Mouse (Mus musculus): ENCODE data around the gene Hcfc2. TPM values are rescaled to one million over a fixed set of nuclear protein-coding genes. Genes with fewer than 3 reads are reported as not detected.

Gene Hcfc2
- polyA plus RNA-seq, 1 experiment from 2014 or later: 49.0 TPM

DNA sequence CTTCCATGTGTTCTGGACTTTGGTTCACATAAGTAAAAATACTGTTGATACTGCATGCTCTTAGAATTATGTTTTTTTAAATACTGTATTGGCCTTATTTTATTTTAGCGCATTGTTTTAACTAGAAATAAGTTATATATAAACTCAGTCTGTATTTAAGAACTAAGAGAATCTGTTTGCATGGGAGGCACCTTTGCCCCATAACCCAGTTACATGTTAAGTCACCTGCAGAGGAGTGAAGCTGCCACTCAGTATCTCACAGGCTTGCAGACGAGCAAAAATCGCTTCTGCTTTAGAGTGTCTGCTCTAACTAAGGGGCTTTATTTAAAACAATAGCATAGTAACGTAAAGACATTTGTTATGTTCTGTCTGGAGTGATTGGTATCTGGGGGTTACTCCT, 45.9 kb downstream of the Hcfc2 start:
- Histone ChIP-seq H3K27ac (no peak overlapping the region), H3K9ac (no peak overlapping the region), H3K9me3 (no peaks in the 10 kb centered on the region), H3K4me1 (no peaks in the 10 kb centered on the region), H3K27me3 (no peaks in the 10 kb centered on the region), H3K36me3 (peaks cover 57% of the 10 kb centered on the region), H3K4me2 (replicated peaks) (no peak overlapping the region), H3K4me3 (no peak overlapping the region)
- no peak for ATAC-seq (ENCODE audit: insufficient number of reproducible peaks, insufficient read depth, low FRiP score, low TSS enrichment)
- WGBS: 91% methylated on average over 4 of the region's 4 CpGs

DNA sequence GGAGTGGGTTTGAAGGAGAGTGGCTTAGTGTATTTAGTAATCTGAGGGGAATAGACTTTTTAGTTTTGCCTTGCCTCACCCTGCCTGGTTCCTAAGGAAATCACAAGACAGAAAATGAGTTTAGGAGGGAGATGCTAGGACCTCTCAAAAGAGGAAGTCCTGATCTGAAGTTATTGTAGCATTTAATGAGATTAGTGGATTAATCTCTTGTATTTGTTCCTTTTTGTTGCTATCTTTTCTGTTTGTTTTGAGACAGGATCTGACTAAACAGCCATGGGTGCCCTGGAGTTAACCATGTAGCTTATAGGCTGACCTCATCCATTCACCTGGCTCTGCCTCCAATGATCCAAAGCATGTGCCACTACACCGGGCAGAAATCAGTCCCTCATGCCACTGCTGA, 46.6 kb downstream of the Hcfc2 start:
- H3K4me2 ChIP-seq (replicated peaks): no peak overlapping the region
- H3K9ac ChIP-seq: no peak overlapping the region
- no peak overlapping the region for H3K4me3 ChIP-seq
- no peak for ATAC-seq (ENCODE audit: insufficient number of reproducible peaks, insufficient read depth, low FRiP score, low TSS enrichment)
- 73% methylated on average over 1 of the region's 1 CpGs for WGBS
- no peaks in the 10 kb centered on the region for H3K4me1 ChIP-seq
- H3K27me3 ChIP-seq: no peaks in the 10 kb centered on the region
- H3K9me3 ChIP-seq: no peaks in the 10 kb centered on the region
- no peak overlapping the region for H3K27ac ChIP-seq
- H3K36me3 ChIP-seq: peaks cover 61% of the 10 kb centered on the region

DNA sequence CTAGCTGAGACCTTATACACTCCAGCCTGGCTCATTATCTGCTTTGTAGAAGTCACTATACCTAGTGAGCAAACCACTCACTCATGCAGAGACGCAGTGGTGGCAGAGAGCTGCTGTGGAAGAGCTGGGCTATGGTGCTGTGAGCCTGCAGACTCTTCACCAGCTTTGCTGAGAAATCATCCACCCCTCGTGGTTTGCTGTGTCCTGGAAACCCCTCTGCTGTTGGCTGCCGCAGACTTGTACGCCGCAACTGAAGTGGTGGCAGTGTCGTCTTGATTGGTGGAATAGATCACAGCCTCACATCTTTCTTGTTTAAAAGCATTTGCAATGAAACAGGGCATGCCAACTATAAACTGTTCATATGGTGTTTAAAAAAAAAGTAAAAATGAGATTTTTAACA, 48.3 kb downstream of the Hcfc2 start:
- no peaks in the 10 kb centered on the region for H3K4me1 ChIP-seq
- H3K4me3 ChIP-seq: no peak overlapping the region
- H3K9me3 ChIP-seq: no peaks in the 10 kb centered on the region
- 89% methylated on average over 6 of the region's 6 CpGs for WGBS
- ATAC-seq (ENCODE audit: insufficient number of reproducible peaks, insufficient read depth, low FRiP score, low TSS enrichment): no peak
- peaks cover 64% of the 10 kb centered on the region for H3K36me3 ChIP-seq
- no peaks in the 10 kb centered on the region for H3K27me3 ChIP-seq
- no peak overlapping the region for H3K27ac ChIP-seq
- no peak overlapping the region for H3K9ac ChIP-seq
- H3K4me2 ChIP-seq (replicated peaks): no peak overlapping the region

DNA sequence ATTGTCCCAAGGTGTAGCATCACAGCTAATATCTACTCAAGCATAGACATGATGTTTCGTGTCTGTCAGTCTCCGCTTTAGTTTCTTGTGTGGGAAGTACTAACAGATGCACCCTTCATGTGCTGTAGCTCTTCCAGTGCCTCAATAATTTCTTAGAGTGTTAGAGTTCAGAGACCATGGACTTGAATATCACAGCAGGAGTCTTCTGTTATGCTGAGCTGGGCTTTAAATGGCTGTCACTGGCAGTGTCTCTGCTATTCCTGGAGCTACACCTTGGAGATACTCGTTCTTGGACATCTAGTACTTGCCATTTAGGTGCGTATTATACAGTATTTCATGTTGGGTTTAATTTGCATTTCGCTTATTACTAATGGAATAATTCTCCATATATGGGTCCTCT, 49.3 kb downstream of the Hcfc2 start:
- H3K4me2 ChIP-seq (replicated peaks): no peak overlapping the region
- no peak overlapping the region for H3K4me3 ChIP-seq
- H3K4me1 ChIP-seq: no peaks in the 10 kb centered on the region
- H3K9me3 ChIP-seq: no peaks in the 10 kb centered on the region
- H3K36me3 ChIP-seq: peaks cover 64% of the 10 kb centered on the region
- H3K27ac ChIP-seq: no peak overlapping the region
- no peak overlapping the region for H3K9ac ChIP-seq
- ATAC-seq (ENCODE audit: insufficient number of reproducible peaks, insufficient read depth, low FRiP score, low TSS enrichment): no peak
- no peaks in the 10 kb centered on the region for H3K27me3 ChIP-seq
- WGBS: 93% methylated on average over 5 of the region's 5 CpGs

DNA sequence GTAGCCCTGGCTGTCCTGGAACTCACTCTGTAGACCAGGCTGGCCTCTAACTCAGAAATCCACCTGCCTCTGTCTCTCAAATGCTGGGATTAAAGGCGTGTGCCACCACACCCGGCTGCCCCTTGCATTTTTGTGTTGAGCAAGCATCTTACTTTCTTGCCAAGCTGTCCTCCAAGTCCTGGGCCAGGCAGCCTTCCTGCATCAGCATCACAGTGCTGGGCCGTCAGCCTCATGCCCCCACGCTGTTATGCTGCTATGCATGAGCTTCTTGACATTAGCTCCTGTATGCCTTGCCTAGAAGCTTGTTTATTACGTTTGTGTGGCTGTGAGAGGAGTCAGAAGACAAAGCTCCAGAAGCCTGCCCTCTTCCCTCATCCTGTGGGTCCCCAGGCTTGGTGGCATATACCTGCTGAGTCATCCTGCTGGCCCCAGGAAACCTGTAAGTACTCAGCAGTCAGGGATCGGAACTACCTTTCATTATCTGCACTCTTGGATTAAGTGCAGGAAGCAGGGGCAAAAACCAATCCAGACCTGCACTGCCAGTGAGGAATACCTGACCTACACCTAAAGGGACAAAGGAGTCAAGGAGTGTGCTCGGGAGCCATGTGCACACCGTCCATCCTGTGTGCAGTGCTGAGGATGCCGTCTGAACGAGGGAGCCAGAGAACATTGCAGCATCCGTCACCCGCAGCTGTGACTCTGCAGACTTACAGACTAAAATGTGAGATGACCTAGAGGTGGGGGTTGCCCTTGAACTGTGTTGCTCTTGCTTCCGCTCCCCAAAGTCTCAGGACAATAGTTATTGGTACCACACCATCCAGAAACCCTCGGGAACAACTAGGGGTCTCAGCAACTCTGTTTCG, 51.3 kb downstream of the Hcfc2 start:
- no peaks in the 10 kb centered on the region for H3K27me3 ChIP-seq
- no peak for ATAC-seq (ENCODE audit: insufficient number of reproducible peaks, insufficient read depth, low FRiP score, low TSS enrichment)
- no peak overlapping the region for H3K4me3 ChIP-seq
- H3K9ac ChIP-seq: no peak overlapping the region
- no peak overlapping the region for H3K4me2 ChIP-seq (replicated peaks)
- 90% methylated on average over 15 of the region's 15 CpGs for WGBS
- no peaks in the 10 kb centered on the region for H3K4me1 ChIP-seq
- no peak overlapping the region for H3K27ac ChIP-seq
- H3K9me3 ChIP-seq: no peaks in the 10 kb centered on the region
- H3K36me3 ChIP-seq: peaks cover 72% of the 10 kb centered on the region

DNA sequence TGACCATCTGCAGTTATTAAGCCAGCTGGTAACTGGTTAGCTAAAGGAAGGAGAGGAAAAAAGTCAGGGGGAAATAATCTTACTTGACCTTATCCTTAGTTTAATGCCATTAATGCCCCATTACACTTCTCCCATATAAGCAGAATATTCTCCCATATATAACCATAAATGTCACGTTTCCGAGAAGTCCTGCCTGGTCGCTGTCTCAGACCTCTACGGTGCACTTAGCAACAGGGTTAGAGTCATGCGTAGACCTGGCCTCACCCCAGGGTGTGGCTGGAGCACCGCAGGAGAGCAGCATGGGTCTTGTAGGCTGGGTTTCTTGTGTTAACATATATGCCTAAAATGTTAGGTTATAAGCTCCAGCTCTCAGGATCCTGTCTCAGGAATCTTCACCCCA, 54.8 kb downstream of the Hcfc2 start:
- no peaks in the 10 kb centered on the region for H3K4me1 ChIP-seq
- no peaks in the 10 kb centered on the region for H3K27me3 ChIP-seq
- no peak overlapping the region for H3K27ac ChIP-seq
- no peak for ATAC-seq (ENCODE audit: insufficient number of reproducible peaks, insufficient read depth, low FRiP score, low TSS enrichment)
- 93% methylated on average over 6 of the region's 6 CpGs for WGBS
- H3K4me2 ChIP-seq (replicated peaks): no peak overlapping the region
- peaks cover 89% of the 10 kb centered on the region for H3K36me3 ChIP-seq
- H3K4me3 ChIP-seq: no peak overlapping the region
- no peak overlapping the region for H3K9ac ChIP-seq
- H3K9me3 ChIP-seq: no peaks in the 10 kb centered on the region

DNA sequence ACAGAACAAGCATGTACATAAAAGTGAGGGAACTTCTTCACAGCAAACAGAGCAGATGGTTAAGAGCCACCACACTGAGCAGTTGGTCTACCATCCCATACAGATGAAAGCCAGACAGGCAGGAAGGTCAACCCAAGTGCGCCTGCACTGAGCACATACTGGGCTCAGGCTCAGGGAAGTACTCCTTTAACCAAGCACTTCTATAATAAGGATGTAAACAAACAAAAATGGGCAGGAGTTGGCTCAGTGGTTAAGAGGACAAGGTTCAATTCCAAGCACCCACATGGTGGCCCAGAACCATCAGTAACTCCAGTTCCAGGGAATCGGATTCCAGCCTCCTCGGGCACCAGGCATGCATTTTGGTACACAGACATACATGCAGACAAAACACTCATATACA, 57.0 kb downstream of the Hcfc2 start:
- H3K4me1 ChIP-seq: no peaks in the 10 kb centered on the region
- no peaks in the 10 kb centered on the region for H3K27me3 ChIP-seq
- H3K27ac ChIP-seq: no peak overlapping the region
- H3K4me3 ChIP-seq: no peak overlapping the region
- no peak overlapping the region for H3K4me2 ChIP-seq (replicated peaks)
- no peak for ATAC-seq (ENCODE audit: insufficient number of reproducible peaks, insufficient read depth, low FRiP score, low TSS enrichment)
- H3K9me3 ChIP-seq: no peaks in the 10 kb centered on the region
- peaks cover 89% of the 10 kb centered on the region for H3K36me3 ChIP-seq
- no peak overlapping the region for H3K9ac ChIP-seq
- WGBS: 92% methylated on average over 3 of the region's 3 CpGs

DNA sequence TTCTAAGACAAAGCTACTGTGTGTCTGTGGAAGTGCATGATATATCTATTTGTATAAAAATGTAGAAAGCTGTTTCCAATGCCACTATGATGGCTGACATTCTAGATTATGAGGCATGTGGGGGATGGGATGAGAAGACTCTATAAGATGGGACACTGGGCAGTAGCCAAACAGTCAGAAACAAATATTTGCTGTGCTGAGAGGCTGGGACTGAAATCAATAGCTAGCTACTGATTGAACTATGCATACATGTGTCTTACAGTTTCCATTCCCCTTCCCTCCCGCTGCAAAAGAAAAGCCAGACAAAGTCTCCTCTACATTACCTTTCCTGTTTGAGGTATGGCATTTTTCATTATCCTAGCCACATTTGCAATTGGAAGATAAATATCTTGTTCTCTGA, 58.7 kb downstream of the Hcfc2 start:
- no peak overlapping the region for H3K4me2 ChIP-seq (replicated peaks)
- H3K27me3 ChIP-seq: no peaks in the 10 kb centered on the region
- no peaks in the 10 kb centered on the region for H3K9me3 ChIP-seq
- peaks cover 88% of the 10 kb centered on the region for H3K36me3 ChIP-seq
- peaks cover 2% of the 10 kb centered on the region; the same call in 1 of the 2 replicates for H3K4me1 ChIP-seq
- 89% methylated on average over 1 of the region's 1 CpGs for WGBS
- no peak overlapping the region for H3K27ac ChIP-seq
- no peak overlapping the region for H3K4me3 ChIP-seq
- no peak for ATAC-seq (ENCODE audit: insufficient number of reproducible peaks, insufficient read depth, low FRiP score, low TSS enrichment)
- no peak overlapping the region for H3K9ac ChIP-seq

DNA sequence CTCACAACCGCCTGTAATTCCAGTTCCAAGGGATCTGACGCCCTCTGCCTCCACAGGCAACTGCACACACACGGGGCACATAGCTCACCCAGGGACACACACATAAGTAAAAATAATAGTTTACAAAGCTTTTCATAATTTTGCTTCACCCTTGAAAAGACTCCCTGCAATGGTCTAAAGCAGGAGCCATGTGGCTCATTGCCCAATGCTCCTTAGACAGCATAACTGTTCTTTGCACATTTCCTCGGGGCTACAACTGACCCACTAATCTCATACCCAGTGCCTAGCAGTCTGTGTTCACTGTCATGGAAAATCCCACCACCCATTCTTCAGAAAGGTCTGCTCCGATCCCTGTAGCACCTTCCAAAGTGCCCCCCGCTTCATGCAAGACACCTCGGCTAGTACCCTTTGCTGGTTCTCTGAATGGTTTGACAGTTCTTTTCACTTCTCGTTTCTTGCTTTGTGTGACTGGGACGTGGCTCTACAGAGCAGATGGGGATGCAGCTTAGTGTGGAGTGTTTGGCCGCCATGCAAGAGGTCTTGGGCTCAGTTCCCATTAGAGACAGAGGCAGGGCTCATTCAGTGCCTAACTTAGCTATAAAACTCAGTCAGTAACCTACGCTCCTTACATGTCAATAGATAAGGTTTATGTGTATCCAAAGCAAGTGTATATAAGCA, 59.4 kb downstream of the Hcfc2 start:
- 97% methylated on average over 11 of the region's 11 CpGs for WGBS
- H3K27ac ChIP-seq: no peak overlapping the region
- ATAC-seq (ENCODE audit: insufficient number of reproducible peaks, insufficient read depth, low FRiP score, low TSS enrichment): no peak
- no peaks in the 10 kb centered on the region for H3K27me3 ChIP-seq
- no peak overlapping the region for H3K4me3 ChIP-seq
- no peak overlapping the region for H3K4me2 ChIP-seq (replicated peaks)
- peaks cover 95% of the 10 kb centered on the region for H3K36me3 ChIP-seq
- H3K9me3 ChIP-seq: no peaks in the 10 kb centered on the region
- H3K4me1 ChIP-seq: peaks cover 9% of the 10 kb centered on the region
- H3K9ac ChIP-seq: no peak overlapping the region

DNA sequence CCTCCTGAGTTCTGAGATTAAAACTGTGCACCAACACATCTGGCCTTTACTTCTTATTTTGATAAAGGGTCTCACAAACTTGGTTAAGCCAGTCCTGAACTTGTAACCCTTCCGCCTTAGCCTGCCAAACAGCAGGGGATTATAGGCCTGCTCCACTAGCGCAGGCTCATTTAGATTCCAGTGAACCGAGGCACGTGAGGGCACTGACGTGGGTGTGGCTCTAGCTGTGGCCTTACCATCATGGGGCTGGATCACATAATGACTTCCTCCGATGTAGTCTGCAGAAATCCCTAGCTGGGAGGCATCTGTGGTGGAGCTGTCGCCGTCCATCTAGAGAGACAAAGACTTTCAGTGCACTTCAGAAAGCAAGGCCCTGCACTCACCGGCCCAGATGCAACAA, 60.5 kb downstream of the Hcfc2 start:
- 86% methylated on average over 9 of the region's 9 CpGs for WGBS
- no peaks in the 10 kb centered on the region for H3K27me3 ChIP-seq

DNA sequence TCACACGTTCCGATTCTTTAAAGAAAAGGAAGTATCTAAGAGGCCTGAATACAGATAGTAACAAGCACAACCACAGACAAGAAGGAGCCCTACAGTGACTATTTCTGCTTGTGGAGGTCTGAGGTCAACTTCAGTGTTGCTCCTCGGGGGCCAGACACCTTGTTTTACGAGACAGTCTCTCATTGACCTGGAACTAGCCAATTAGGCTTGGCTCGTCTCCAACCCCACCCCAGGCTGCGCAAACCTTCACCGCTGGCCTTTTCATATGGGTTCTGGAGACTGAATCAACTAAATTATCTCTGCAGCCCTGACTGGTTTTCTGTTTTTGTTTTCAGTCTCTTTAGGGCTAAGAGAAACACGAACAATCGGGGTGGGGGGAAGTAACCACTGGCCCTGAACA, 61.4 kb downstream of the Hcfc2 start:
- H3K9ac ChIP-seq: no peak overlapping the region
- peaks cover 88% of the 10 kb centered on the region for H3K36me3 ChIP-seq
- H3K4me2 ChIP-seq (replicated peaks): no peak overlapping the region
- no peaks in the 10 kb centered on the region for H3K27me3 ChIP-seq
- no peak overlapping the region for H3K4me3 ChIP-seq
- no peak for ATAC-seq (ENCODE audit: insufficient number of reproducible peaks, insufficient read depth, low FRiP score, low TSS enrichment)
- no peaks in the 10 kb centered on the region for H3K9me3 ChIP-seq
- 81% methylated on average over 9 of the region's 9 CpGs for WGBS
- peaks cover 25% of the 10 kb centered on the region for H3K4me1 ChIP-seq
- no peak overlapping the region for H3K27ac ChIP-seq

More for the DNA sequence above, 60.5 kb downstream of the Hcfc2 start:
- Histone ChIP-seq H3K9me3 (no peaks in the 10 kb centered on the region), H3K27ac (no peak overlapping the region), H3K4me1 (peaks cover 20% of the 10 kb centered on the region), H3K9ac (no peak overlapping the region), H3K4me2 (replicated peaks) (no peak overlapping the region), H3K4me3 (no peak overlapping the region), H3K36me3 (peaks cover 95% of the 10 kb centered on the region)
- ATAC-seq (ENCODE audit: insufficient number of reproducible peaks, insufficient read depth, low FRiP score, low TSS enrichment): no peak

DNA sequence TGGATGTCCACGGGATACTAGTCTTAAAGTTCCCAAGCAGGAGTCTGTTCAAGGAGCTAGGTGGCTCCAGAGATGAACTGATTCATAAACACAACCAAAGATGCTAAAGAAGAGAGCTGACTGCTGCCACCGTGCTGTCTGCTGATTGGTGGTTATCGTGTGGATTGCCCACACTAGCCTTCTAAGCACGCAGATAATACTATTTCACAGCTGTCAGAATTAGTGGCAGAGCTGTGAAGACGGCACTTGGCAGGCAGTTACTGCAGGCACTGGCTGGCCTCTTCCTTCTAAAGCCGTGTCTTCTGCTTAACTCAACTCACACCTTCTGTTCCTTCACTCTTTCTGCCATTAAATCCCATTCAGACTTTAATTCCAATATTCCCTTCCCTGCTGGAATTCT, 62.4 kb downstream of the Hcfc2 start:
- Histone ChIP-seq H3K9me3 (no peaks in the 10 kb centered on the region), H3K9ac (no peak overlapping the region), H3K4me3 (no peak overlapping the region), H3K4me1 (peaks cover 30% of the 10 kb centered on the region), H3K36me3 (peaks cover 78% of the 10 kb centered on the region), H3K27me3 (no peaks in the 10 kb centered on the region), H3K27ac (no peak overlapping the region), H3K4me2 (replicated peaks) (no peak overlapping the region)
- ATAC-seq (ENCODE audit: insufficient number of reproducible peaks, insufficient read depth, low FRiP score, low TSS enrichment): no peak
- 91% methylated on average over 6 of the region's 6 CpGs for WGBS
